Mouse (Mus musculus) monocyte, adult 5-6 weeks (primary cell): ENCODE data around the gene Wasf1. TPM values are rescaled to one million over a fixed set of nuclear protein-coding genes. Genes with fewer than 3 reads are reported as not detected.

Experiments
- ATAC-seq: fragments of 153-309, 156-312 bp; replicated peaks from 2 replicates; pipeline ENCODE4 v1.8.0; 2017; ENCODE audit warnings: mild to moderate bottlenecking; ENCODE audit not compliant: low TSS enrichment, insufficient number of reproducible peaks, severe bottlenecking, poor library complexity, low FRiP score
- total RNA-seq: library from RNA; stranded (forward); fragments of 200-1000, 200-491, 200-594 nt; gene quantifications from 3 replicates; pipeline ENCODE4 v1.2.3, GENCODE M21; 2017

Gene Wasf1
- total RNA-seq, 1 experiment from 2014 or later, result not detected

GRCm38 (mm10) chr10:40964546-40964945, 81.3 kb downstream of the Wasf1 start:
- ATAC-seq, result no peak

GRCm38 (mm10) chr10:40968551-40968950, 85.3 kb downstream of the Wasf1 start:
- ATAC-seq, result no peak

GRCm38 (mm10) chr10:40969372-40970033, 86.2 kb downstream of the Wasf1 start:
- no peak for ATAC-seq

- ATAC-seq, result no peak
These were observed 87.4 kb downstream of the Wasf1 start for GRCm38 (mm10) chr10:40970601-40971245.

- ATAC-seq, result no peak
These were observed 88.0 kb downstream of the Wasf1 start for GRCm38 (mm10) chr10:40971256-40971655.

- ATAC-seq, result no peak
These were observed 100.5 kb downstream of the Wasf1 start for GRCm38 (mm10) chr10:40983761-40984160.

- ATAC-seq, result no peak
These were observed 101.3 kb downstream of the Wasf1 start for GRCm38 (mm10) chr10:40984600-40984999.

GRCm38 (mm10) chr10:40985350-40985749, 102.1 kb downstream of the Wasf1 start:
- ATAC-seq, result no peak

Other genes with a start within 250 kb of the Wasf1 start
- not detected in 3 replicates for gene Mettl24, start 200.2 kb upstream of the Wasf1 start, total RNA-seq
- gene Cdc40, start 164 bp upstream of the Wasf1 start, total RNA-seq, result 65.7 to 69.4 TPM (median 66.5 TPM) in 3 replicates
- gene Gpr6, start 188.8 kb downstream of the Wasf1 start, total RNA-seq, result not detected in 3 replicates